Mouse (Mus musculus) intestine, postnatal 0 days (tissue): ENCODE measurements at regions not wholly inside any gene's neighbourhood (a gene's known extent, or its start where the extent isn't known, plus 50 kb on each side); places are given as distances from the start of the nearest gene placed in this dataset.

Experiments used
- ATAC-seq: fragments of 200-750 bp; cut with Nextera tagmentation; 2 replicates; pipeline ENCODE4 v1.8.0; 2017; ENCODE audit warnings: mild to moderate bottlenecking, moderate TSS enrichment, moderate library complexity
- H3K27ac ChIP-seq: fragments of 300-500 bp; sonication (generic); 2 replicates; pipeline ENCODE4 v1.5.1; 2014; ENCODE audit warnings: mild to moderate bottlenecking, low read depth, low read length, moderate library complexity
- H3K27me3 ChIP-seq: fragments of 300-500 bp; sonication (generic); replicated peaks from 2 replicates; pipeline ENCODE4 v1.6.1; 2014; ENCODE audit warnings: low read length, mixed read lengths; ENCODE audit not compliant: control insufficient read depth, insufficient read depth
- H3K36me3 ChIP-seq: fragments of 300-500 bp; sonication (generic); 2 replicates; pipeline ENCODE4 v1.6.1; 2014; ENCODE audit warnings: mild to moderate bottlenecking, moderate library complexity; ENCODE audit not compliant: control insufficient read depth, insufficient read depth
- H3K4me1 ChIP-seq: fragments of 300-500 bp; sonication (generic); replicated peaks from 2 replicates; pipeline ENCODE4 v1.6.1; 2014; ENCODE audit warnings: antibody characterized with exemption, low read length, mixed read lengths; ENCODE audit not compliant: control insufficient read depth, insufficient read depth
- H3K4me2 ChIP-seq: fragments of 300-500 bp; sonication (generic); replicated peaks from 2 replicates; pipeline ENCODE4 v1.6.1; 2014; ENCODE audit warnings: low read depth, mild to moderate bottlenecking, moderate library complexity
- H3K4me3 ChIP-seq: fragments of 300-500 bp; sonication (generic); 2 replicates; pipeline ENCODE4 v1.5.1; 2014; ENCODE audit warnings: low read depth, low read length
- H3K9ac ChIP-seq: fragments of 300-500 bp; sonication (generic); 2 replicates; pipeline ENCODE4 v1.6.1; 2014; ENCODE audit warnings: mild to moderate bottlenecking, low read depth, low read length
- H3K9me3 ChIP-seq: fragments of 300-500 bp; sonication (generic); 2 replicates; pipeline ENCODE4 v1.6.1; 2016; ENCODE audit warnings: mixed run types; ENCODE audit not compliant: control insufficient read depth
- CTCF ChIP-seq: sonication (generic); IDR thresholded peaks from 2 replicates; pipeline ENCODE4 v1.5.1; 2016; ENCODE audit warnings: low read depth, mild to moderate bottlenecking, control low read depth, antibody characterized with exemption, moderate library complexity
- WGBS: fragments of 180-500 bp; shearing (Covaris S2); extraction: QIAGEN DNeasy Blood & Tissue Kit; methylation state at CpG from one replicate; pipeline ENCODE4 v1.1.7; 2014; 5-methylcytosine and 5-hydroxymethylcytosine counted together

DNA sequence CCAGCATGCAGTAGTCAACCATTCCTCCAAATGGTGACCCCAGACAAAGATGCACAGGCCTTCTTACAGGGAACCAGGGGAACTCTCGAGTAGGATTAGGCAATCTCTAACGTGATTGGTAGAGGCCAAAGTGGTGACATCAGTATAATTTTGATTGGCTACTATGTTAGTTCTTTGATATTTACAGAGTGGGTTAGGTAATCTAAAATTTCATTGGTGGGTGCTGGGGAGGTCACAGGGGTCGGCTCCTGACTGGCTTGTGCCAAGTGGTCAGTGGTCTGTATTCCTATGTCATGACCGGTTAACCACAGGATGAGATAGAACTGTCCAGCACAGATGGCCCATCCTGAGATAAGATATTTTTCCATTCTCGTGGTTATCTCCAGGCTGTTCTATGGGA, 74.6 kb upstream of the Foxn3 start:
- Histone ChIP-seq H3K27ac (no peak overlapping the region), H3K4me3 (no peak overlapping the region), H3K9me3 (no peaks in the 10 kb centered on the region), H3K27me3 (no peaks in the 10 kb centered on the region), H3K4me2 (no peak overlapping the region), H3K9ac (no peak overlapping the region), H3K36me3 (no peaks in the 10 kb centered on the region), H3K4me1 (no peaks in the 10 kb centered on the region)
- TF ChIP-seq CTCF, result no peak
- no peak for ATAC-seq
- WGBS, result 75% methylated on average over 5 of the region's 5 CpGs

DNA sequence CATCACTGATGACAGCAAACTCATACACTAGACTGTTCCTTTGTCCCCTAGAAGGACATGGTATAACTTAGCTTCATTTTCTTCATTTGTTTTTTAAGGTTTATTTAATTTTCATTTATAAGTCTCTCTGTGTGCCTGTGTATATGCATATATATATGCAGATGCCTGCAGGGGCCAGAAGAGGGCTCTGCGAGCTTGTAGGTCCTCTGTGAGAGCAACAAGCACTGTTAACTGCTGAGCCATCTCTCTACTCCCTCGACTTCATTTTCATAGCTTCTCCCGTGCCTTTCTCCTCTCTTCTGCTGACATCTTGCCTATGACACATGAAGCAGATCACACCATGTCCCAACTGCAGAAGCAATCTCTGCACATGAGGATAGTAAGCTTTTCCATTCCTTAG, 72.9 kb upstream of the Foxn3 start:
- no peak for ATAC-seq
- no peaks in the 10 kb centered on the region for H3K36me3 ChIP-seq
- no peaks in the 10 kb centered on the region for H3K4me1 ChIP-seq
- H3K27ac ChIP-seq, result no peak overlapping the region
- no peaks in the 10 kb centered on the region for H3K27me3 ChIP-seq
- WGBS, result 86% methylated on average over 3 of the region's 3 CpGs
- TF ChIP-seq CTCF, result peak; percentile 27; the same call in 1 of the 2 replicates
- no peak overlapping the region for H3K9ac ChIP-seq
- no peak overlapping the region for H3K4me2 ChIP-seq
- H3K4me3 ChIP-seq, result no peak overlapping the region
- H3K9me3 ChIP-seq, result no peaks in the 10 kb centered on the region

DNA sequence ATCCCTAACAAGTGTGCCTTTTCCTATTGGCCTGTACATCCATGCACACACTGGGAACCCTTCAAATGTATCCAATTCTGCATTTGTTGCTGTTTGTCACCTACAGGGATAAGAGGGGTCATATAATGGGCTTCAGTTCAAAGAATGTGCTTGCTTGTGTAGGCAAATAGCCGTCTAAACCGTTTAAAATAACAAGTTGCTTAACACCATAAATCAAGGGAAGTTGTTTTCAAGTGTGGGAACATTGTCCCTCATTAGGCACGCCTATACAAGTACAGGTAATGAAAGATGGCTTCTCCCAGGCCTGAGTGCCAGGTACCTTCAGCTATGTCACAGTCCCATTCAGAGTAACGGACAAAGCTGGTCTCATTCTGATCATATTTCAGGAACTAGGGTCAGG, 72.0 kb upstream of the Foxn3 start:
- no peaks in the 10 kb centered on the region for H3K4me1 ChIP-seq
- no peaks in the 10 kb centered on the region for H3K27me3 ChIP-seq
- TF ChIP-seq CTCF, result no peak
- WGBS, result 59% methylated on average over 4 of the region's 4 CpGs
- ATAC-seq, result no peak
- H3K27ac ChIP-seq, result no peak overlapping the region
- H3K9ac ChIP-seq, result no peak overlapping the region
- H3K9me3 ChIP-seq, result no peaks in the 10 kb centered on the region
- no peak overlapping the region for H3K4me2 ChIP-seq
- no peaks in the 10 kb centered on the region for H3K36me3 ChIP-seq
- no peak overlapping the region for H3K4me3 ChIP-seq

DNA sequence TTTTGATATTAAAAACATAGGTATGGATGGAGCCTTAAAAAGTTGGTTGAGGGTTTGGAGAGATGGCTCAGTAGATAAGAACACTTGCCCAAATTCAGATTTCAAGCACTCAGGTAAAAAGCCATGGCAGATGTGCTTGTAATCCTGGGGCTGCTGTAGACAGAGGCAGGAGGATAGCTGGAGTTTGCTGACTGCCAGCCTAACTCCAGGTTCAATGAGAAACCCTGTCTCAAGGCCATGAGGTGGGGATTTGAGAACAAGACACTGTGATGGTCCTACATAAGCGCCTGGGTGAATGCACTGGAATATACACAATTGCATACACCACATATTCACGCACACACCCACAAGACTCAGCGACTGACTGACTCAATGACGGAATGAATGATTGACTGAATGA, 71.3 kb upstream of the Foxn3 start:
- H3K4me3 ChIP-seq, result no peak overlapping the region
- H3K9me3 ChIP-seq, result no peaks in the 10 kb centered on the region
- H3K4me1 ChIP-seq, result no peaks in the 10 kb centered on the region
- ATAC-seq, result no peak
- H3K9ac ChIP-seq, result no peak overlapping the region
- H3K27ac ChIP-seq, result no peak overlapping the region
- 96% methylated on average over 4 of the region's 4 CpGs for WGBS
- H3K36me3 ChIP-seq, result no peaks in the 10 kb centered on the region
- H3K4me2 ChIP-seq, result no peak overlapping the region
- no peak for TF ChIP-seq CTCF
- no peaks in the 10 kb centered on the region for H3K27me3 ChIP-seq

DNA sequence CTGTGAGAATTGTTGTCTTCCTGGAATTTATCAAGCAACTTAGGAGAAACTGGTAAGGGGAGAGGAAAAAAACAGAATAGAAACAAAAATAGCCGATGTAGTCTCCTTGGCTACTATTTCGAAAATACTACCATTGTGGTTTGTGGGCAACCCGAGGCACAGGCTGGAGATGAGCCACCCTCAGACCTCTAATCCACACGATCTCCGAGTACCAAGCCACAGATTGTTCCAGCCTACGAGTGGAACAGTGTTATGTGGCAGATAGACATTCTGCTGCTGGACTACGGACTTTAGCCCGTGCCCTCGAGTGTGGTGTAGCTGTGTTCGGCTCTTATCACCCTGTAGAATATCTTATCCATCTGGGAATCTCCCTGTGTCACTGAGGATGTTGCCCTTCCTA, 70.3 kb upstream of the Foxn3 start:
- no peak overlapping the region for H3K27ac ChIP-seq
- WGBS, result 64% methylated on average over 10 of the region's 10 CpGs
- no peak overlapping the region for H3K9ac ChIP-seq
- no peak overlapping the region for H3K4me3 ChIP-seq
- no peaks in the 10 kb centered on the region for H3K4me1 ChIP-seq
- no peak for TF ChIP-seq CTCF
- no peaks in the 10 kb centered on the region for H3K36me3 ChIP-seq
- H3K27me3 ChIP-seq, result no peaks in the 10 kb centered on the region
- H3K4me2 ChIP-seq, result no peak overlapping the region
- peak; percentile 75 for ATAC-seq
- H3K9me3 ChIP-seq, result no peaks in the 10 kb centered on the region

DNA sequence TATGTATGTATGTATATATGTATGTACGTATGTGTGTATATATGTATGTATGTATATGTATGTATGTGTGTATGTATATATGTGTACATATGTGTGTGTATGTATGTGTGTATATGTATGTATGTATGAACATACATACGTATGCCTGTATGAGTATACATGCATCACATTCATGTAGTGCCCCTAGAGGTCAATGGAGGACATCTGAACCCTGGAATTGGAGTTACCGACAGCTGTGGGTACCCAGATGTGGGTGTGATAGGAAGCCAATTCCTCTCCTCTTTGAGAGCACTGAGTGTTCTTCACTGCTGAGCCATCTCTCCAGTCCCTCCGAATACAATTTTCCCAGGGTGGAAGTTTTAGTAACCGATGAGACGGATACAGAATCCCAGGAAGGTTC, 69.6 kb upstream of the Foxn3 start:
- Histone ChIP-seq H3K36me3 (no peaks in the 10 kb centered on the region), H3K4me2 (no peak overlapping the region), H3K4me1 (no peaks in the 10 kb centered on the region), H3K27ac (no peak overlapping the region), H3K4me3 (no peak overlapping the region), H3K27me3 (peaks cover 3% of the 10 kb centered on the region; the same call in 1 of the 2 replicates), H3K9me3 (no peaks in the 10 kb centered on the region), H3K9ac (no peak overlapping the region)
- ATAC-seq, result no peak
- WGBS, result 90% methylated on average over 6 of the region's 6 CpGs
- no peak for TF ChIP-seq CTCF

DNA sequence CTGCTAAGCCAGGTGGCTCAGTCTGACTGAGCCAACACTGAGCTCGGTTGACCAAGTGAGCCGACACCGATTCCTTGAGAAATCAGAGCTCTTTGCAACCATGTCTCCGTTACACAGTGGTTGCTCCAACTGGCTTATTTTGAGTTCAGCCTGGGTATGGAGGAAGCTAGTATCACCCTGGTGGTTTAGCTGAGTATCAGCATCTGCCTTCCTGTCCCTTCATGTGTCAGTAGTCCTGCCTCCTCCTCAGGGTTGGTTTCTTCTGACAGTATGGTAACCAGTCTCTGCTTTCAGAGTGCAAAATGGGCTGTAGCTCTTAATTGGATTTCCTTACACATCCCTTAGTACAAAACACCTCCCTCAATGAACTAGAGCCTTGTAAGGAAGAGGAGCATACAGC, 66.2 kb upstream of the Foxn3 start:
- no peaks in the 10 kb centered on the region for H3K36me3 ChIP-seq
- peaks cover 7% of the 10 kb centered on the region; the same call in 1 of the 2 replicates for H3K27me3 ChIP-seq
- no peaks in the 10 kb centered on the region for H3K4me1 ChIP-seq
- H3K4me3 ChIP-seq, result no peak overlapping the region
- H3K9ac ChIP-seq, result no peak overlapping the region
- no peak for ATAC-seq
- H3K9me3 ChIP-seq, result no peaks in the 10 kb centered on the region
- H3K27ac ChIP-seq, result no peak overlapping the region
- no peak overlapping the region for H3K4me2 ChIP-seq
- TF ChIP-seq CTCF, result no peak
- 92% methylated on average over 4 of the region's 4 CpGs for WGBS
